16 mouse cellular contexts compared by ENCODE assay signal in the genomic region with DNA sequence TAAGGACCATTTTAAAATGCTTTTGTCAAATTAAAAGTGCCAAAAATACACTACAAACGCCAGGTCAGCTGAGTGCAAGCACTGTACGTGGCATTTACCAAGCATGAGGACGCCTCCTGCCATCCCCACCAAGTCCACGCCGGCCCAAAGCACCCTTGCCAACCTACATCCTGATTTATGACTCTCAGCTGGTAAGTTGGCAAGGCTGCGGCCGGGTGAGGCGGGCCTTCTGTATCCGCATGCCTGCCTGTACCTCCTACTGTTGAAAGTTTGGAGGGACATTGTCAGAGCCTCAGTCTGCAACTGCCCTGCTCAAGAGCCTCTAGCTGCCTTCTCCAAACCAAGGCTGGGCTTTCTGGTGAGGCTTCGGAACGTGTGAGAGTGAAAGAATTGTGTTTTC.
DNase-seq lines count a peak whose midpoint lies in the region; ATAC-seq and TF ChIP-seq lines count a peak whose summit lies in the region.
"Had no signal": no experiment of that assay in that cellular context is flagged by ENCODE, and none has a peak within 500 bp of the region (broad histone marks: within the 10 kb centered on the region; RNA-seq: fewer than 3 reads in every experiment).

No protein-coding gene starts in this region.

- H3K4me2 ChIP-seq in hindbrain, postnatal 0 days (ENCODE audit: low read depth, low read length): no peak overlapping the region
- H3K4me2 ChIP-seq: liver, embryonic 12.5 days; midbrain, embryonic 13.5 days had no signal

- H3K4me3 ChIP-seq in hindbrain, postnatal 0 days (ENCODE audit: low read length): no peak overlapping the region
- H3K4me3 ChIP-seq in hindbrain, embryonic 10.5 days: no peak overlapping the region
- H3K4me3 ChIP-seq: erythroblast, embryonic 14.5 days; liver, embryonic 12.5 days; midbrain, embryonic 13.5 days had no signal

- peaks cover 12% of the 10 kb centered on the region; the same call in 1 of the 2 replicates for H3K36me3 ChIP-seq in hindbrain, postnatal 0 days (ENCODE audit: insufficient read depth, low read length)
- H3K36me3 ChIP-seq in hindbrain, embryonic 10.5 days: peaks cover 37% of the 10 kb centered on the region

- intact Hi-C loops in gastrocnemius, postnatal 14 days (cut with DNase I; ENCODE audit: low total_unique reads): no loop called here

- H3K4me1 ChIP-seq in hindbrain, postnatal 0 days (ENCODE audit: insufficient read depth, low read length): no peaks in the 10 kb centered on the region
- peaks cover 24% of the 10 kb centered on the region for H3K4me1 ChIP-seq in hindbrain, embryonic 10.5 days (replicated peaks)

- TF ChIP-seq CTCF in hindbrain, postnatal 0 days (IDR thresholded peaks at IDR 0.05; ENCODE audit: low read depth): no peak

- DNase-seq in hindbrain, postnatal 0 days (ENCODE audit: low spot score): peak; percentile 38
- no peak for DNase-seq in hindbrain, embryonic 10.5 days (ENCODE audit: low spot score)
- peak; percentile 74 for DNase-seq in adrenal gland, postnatal 10 days
- DNase-seq in cerebellum, adult 9-10 months: peak; percentile 41
- DNase-seq in gastrocnemius, postnatal 14 days: peak; percentile 66
- no peak for DNase-seq in thymus, postnatal 10 days (ENCODE audit: low spot score in 2 of 2)
- DNase-seq in lung, postnatal 14 days: no peak
- DNase-seq: forebrain, postnatal 0 days; heart, postnatal 36 days; kidney, adult 18-20 months; thymus, postnatal 25 days had no signal

- H3K27ac ChIP-seq in hindbrain, postnatal 0 days: peak overlapping the region; percentile 43; the same call in 1 of the 2 replicates
- no peak overlapping the region for H3K27ac ChIP-seq in hindbrain, embryonic 10.5 days
- H3K27ac ChIP-seq: liver, embryonic 12.5 days; midbrain, embryonic 13.5 days had no signal

- no peaks in the 10 kb centered on the region for H3K9me3 ChIP-seq in hindbrain, postnatal 0 days (ENCODE audit: low read length)
- no peaks in the 10 kb centered on the region for H3K9me3 ChIP-seq in hindbrain, embryonic 10.5 days
- H3K9me3 ChIP-seq: liver, embryonic 12.5 days; midbrain, embryonic 13.5 days had no signal

- 51% methylated on average over 11 of the region's 11 CpGs for WGBS in hindbrain, postnatal 0 days
- 91% methylated on average over 11 of the region's 11 CpGs for WGBS in hindbrain, embryonic 10.5 days

- H3K27me3 ChIP-seq in hindbrain, postnatal 0 days (ENCODE audit: insufficient read depth, low read length): no peaks in the 10 kb centered on the region
- no peaks in the 10 kb centered on the region for H3K27me3 ChIP-seq in hindbrain, embryonic 10.5 days (ENCODE audit: insufficient read depth, poor library complexity, severe bottlenecking)
- H3K27me3 ChIP-seq: liver, embryonic 12.5 days; midbrain, embryonic 13.5 days had no signal

- ATAC-seq in hindbrain, postnatal 0 days: no peak
- no peak for ATAC-seq in inflammation-experienced regulatory T-cells, adult 6 months
- ATAC-seq: forebrain, postnatal 0 days; liver, embryonic 12.5 days; lung, postnatal 0 days; midbrain, embryonic 13.5 days had no signal

- no peak overlapping the region for H3K9ac ChIP-seq in hindbrain, postnatal 0 days (replicated peaks; ENCODE audit: low read length)
- H3K9ac ChIP-seq: forebrain, postnatal 0 days; liver, embryonic 12.5 days; midbrain, embryonic 13.5 days had no signal

Comparison
In these comparisons a context has a peak if more than half of its experiments do, and no peak if none do; other contexts are left out.
1. DNase-seq: peak in hindbrain, postnatal 0 days (single experiment), adrenal gland, postnatal 10 days (single experiment), cerebellum, adult 9-10 months (single experiment) and gastrocnemius, postnatal 14 days (single experiment); none in hindbrain, embryonic 10.5 days (single experiment), thymus, postnatal 10 days (0 of 2) and lung, postnatal 14 days (single experiment).